Mouse (Mus musculus) G1E (cell line): ENCODE data around the gene Abhd17a.

Experiments used
- CTCF ChIP-seq: IDR thresholded peaks from 2 replicates; pipeline ENCODE4 v1.5.1; 2012; ENCODE audit warnings: low read depth, low read length, inconsistent platforms, mixed read lengths
- GATA1 ChIP-seq: IDR thresholded peaks from 2 replicates; pipeline ENCODE4 v1.6.1; 2012; ENCODE audit warnings: borderline replicate concordance, low read length, inconsistent platforms, mixed read lengths

GRCm38 (mm10) chr10:80553997-80554396 lies 36.1 kb downstream of the Abhd17a start:
- TF ChIP-seq CTCF (no peak), GATA1 (no peak)
